Comparison of ENCODE assay signal across 8 mouse cellular contexts in genomic region chr5:92954323-92954722, GRCm38 (mm10).
A peak's percentile ranks its signal among the peaks of the same experiment; 100 is the strongest.
DNase-seq lines count a peak whose midpoint lies in the region; ATAC-seq lines count a peak whose summit lies in the region.

No protein-coding gene starts in this region.

- H3K27ac ChIP-seq in embryonic facial prominence, embryonic 14.5 days (replicated peaks; ENCODE audit: low read depth, low read length) = no peak overlapping the region
- H3K27ac ChIP-seq in heart, embryonic 12.5 days (ENCODE audit: poor library complexity, severe bottlenecking) = no peak overlapping the region

- H3K9me3 ChIP-seq in embryonic facial prominence, embryonic 14.5 days (ENCODE audit: control insufficient read depth, low read length) = no peaks in the 10 kb centered on the region
- H3K9me3 ChIP-seq in heart, embryonic 12.5 days (replicated peaks) = no peaks in the 10 kb centered on the region

- peaks cover 17% of the 10 kb centered on the region; the same call in 1 of the 2 replicates for H3K36me3 ChIP-seq in embryonic facial prominence, embryonic 14.5 days (ENCODE audit: control insufficient read depth, insufficient read depth, low read length)
- H3K36me3 ChIP-seq in heart, embryonic 12.5 days = peaks cover 87% of the 10 kb centered on the region

- peak; percentile 51 for DNase-seq in A20 (ENCODE audit: low read depth, low spot score)
- peak; percentile 44 to 49 for DNase-seq in adrenal gland, postnatal 4 days (ENCODE audit: low spot score in 2 of 2)
- peak; percentile 86 for DNase-seq in embryonic facial prominence, embryonic 14.5 days (ENCODE audit: low spot score)
- DNase-seq in kidney, adult 9 months = peak; percentile 75
- DNase-seq in left cerebral cortex, postnatal 4 days = peak; percentile 84
- DNase-seq in neural tube, embryonic 10.5 days (ENCODE audit: extremely low spot score, low spot score) = peak; percentile 72
- peak; percentile 46 for DNase-seq in testis, postnatal 14 days (ENCODE audit: low spot score)

- intact Hi-C loops in left cerebral cortex, postnatal 4 days (cut with DNase I) = loop anchor here (5.0 kb wide), 1 partner anchor 227 kb away; no protein-coding TSS in a partner anchor

- H3K4me1 ChIP-seq in embryonic facial prominence, embryonic 14.5 days (ENCODE audit: control insufficient read depth, insufficient read depth, low read length) = peaks cover 4% of the 10 kb centered on the region
- H3K4me1 ChIP-seq in heart, embryonic 12.5 days (replicated peaks) = peaks cover 46% of the 10 kb centered on the region

- no peak overlapping the region for H3K4me3 ChIP-seq in embryonic facial prominence, embryonic 14.5 days (ENCODE audit: low read depth, low read length)
- no peak overlapping the region for H3K4me3 ChIP-seq in heart, embryonic 12.5 days

- H3K9ac ChIP-seq in embryonic facial prominence, embryonic 14.5 days (ENCODE audit: low read depth, low read length) = no peak overlapping the region
- no peak overlapping the region for H3K9ac ChIP-seq in heart, embryonic 12.5 days

- no peak overlapping the region for H3K4me2 ChIP-seq in embryonic facial prominence, embryonic 14.5 days (ENCODE audit: low read depth, low read length)
- H3K4me2 ChIP-seq in heart, embryonic 12.5 days = no peak overlapping the region

- H3K27me3 ChIP-seq in embryonic facial prominence, embryonic 14.5 days (replicated peaks; ENCODE audit: control insufficient read depth, insufficient read depth, low read length) = no peaks in the 10 kb centered on the region
- H3K27me3 ChIP-seq in heart, embryonic 12.5 days (replicated peaks) = no peaks in the 10 kb centered on the region

- peak; percentile 39; the same call in 1 of the 2 replicates for ATAC-seq in embryonic facial prominence, embryonic 14.5 days (ENCODE audit: low read depth)
- ATAC-seq in heart, embryonic 12.5 days (ENCODE audit: insufficient number of reproducible peaks, low FRiP score) = 0 out of 2 replicates have a peak, but pooled peaks have one; percentile 30

- WGBS in embryonic facial prominence, embryonic 14.5 days = 33% methylated on average over 10 of the region's 10 CpGs
- WGBS in heart, embryonic 12.5 days = 27% methylated on average over 10 of the region's 10 CpGs
